Mouse (Mus musculus) heart, postnatal 25 days (tissue): ENCODE results near the gene Zfp949. TPM values are rescaled to one million over a fixed set of nuclear protein-coding genes. Genes with fewer than 3 reads are reported as not detected.

Source experiments
- total RNA-seq, 2 experiments: library from RNA; stranded (reverse); gene quantifications; 2 replicates each; pipeline ENCODE4 v1.2.3; 2021

Zfp949 gene
- total RNA-seq, 2 experiments from 2014 or later = 6.0 to 9.6 TPM

Other genes starting within 250 kb of the Zfp949 start
- gene Nt5e, start 220.8 kb upstream of the Zfp949 start, total RNA-seq = 10 to 100 TPM; 13.3 to 13.9 TPM
- 10 to 100 TPM; 24.5 to 25.6 TPM for gene Snx14, start 109.1 kb upstream of the Zfp949 start, total RNA-seq
- not detected for gene Gm20537, start 91.4 kb upstream of the Zfp949 start, total RNA-seq
- gene Syncrip, start 65.4 kb upstream of the Zfp949 start, total RNA-seq = 10 to 100 TPM; 53.0 to 64.1 TPM
- under 1 TPM in 1 of 2 experiments, not detected in 1; 0.17 TPM for gene Trim43a, start 32.9 kb downstream of the Zfp949 start, total RNA-seq
- 10 to 100 TPM; 14.6 to 15.5 TPM for gene Mthfsl, start 172.3 kb downstream of the Zfp949 start, total RNA-seq
- under 1 TPM; 0.34 to 0.70 TPM for gene Bcl2a1d, start 183.9 kb downstream of the Zfp949 start, total RNA-seq